Mouse (Mus musculus) spleen, postnatal 0 days (tissue): ENCODE measurements around the gene Adam19. TPM values are rescaled to one million over a fixed set of nuclear protein-coding genes. Genes with fewer than 3 reads are reported as not detected.

Source experiments
- polyA plus RNA-seq: library from polyadenylated mRNA; unstranded; fragments of >200 nt; fragmentation: Nextera tagmentation; extraction: Ambion mirVana; gene quantifications from 2 replicates; pipeline ENCODE4 v1.2.1, GENCODE M21; 2015

Gene Adam19
- 6.3 and 8.3 TPM in 2 replicates for polyA plus RNA-seq

GRCm38 (mm10) chr11:46055896-46056769, at the start of gene Adam19:
Gene Adam19 (plus strand): TSS chr11:46055992.

GRCm38 (mm10) chr11:46052105-46052659, 3.6 kb upstream of the Adam19 start, which contains the start of gene Gm12166:
Gene Gm12166 (minus strand): TSS chr11:46052321.

GRCm38 (mm10) chr11:46165866-46166585, 110.2 kb downstream of the Adam19 start, which contains the start of gene Nipal4:
Gene Nipal4 (minus strand): TSS chr11:46166508.

Other genes with a start within 250 kb of the Adam19 start
- 51.3 and 59.7 TPM in 2 replicates for gene Clint1, start 203.9 kb upstream of the Adam19 start, polyA plus RNA-seq
- gene Lsm11, start 111.1 kb upstream of the Adam19 start, polyA plus RNA-seq: 3.9 and 4.9 TPM in 2 replicates
- 8.4 and 9.1 TPM in 2 replicates for gene Thg1l, start 100.5 kb upstream of the Adam19 start, polyA plus RNA-seq
- gene Sox30, start 75.7 kb upstream of the Adam19 start, polyA plus RNA-seq: 0.10 TPM in 1 of 2 replicates, not detected in the other
- gene Gm12166, start 3.7 kb upstream of the Adam19 start, polyA plus RNA-seq: 6.7 and 8.5 TPM in 2 replicates
- 0.33 and 0.51 TPM in 2 replicates for gene Nipal4, start 110.5 kb downstream of the Adam19 start, polyA plus RNA-seq
- gene Fndc9, start 179.5 kb downstream of the Adam19 start, polyA plus RNA-seq: 0.23 and 0.24 TPM in 2 replicates